Mouse (Mus musculus) brain, embryonic 14.5 days (tissue): ENCODE results near the gene Cebpzos.

Experiments
- CTCF ChIP-seq: fragments of 200-500 bp; IDR thresholded peaks from 2 replicates; pipeline ENCODE4 v1.5.1; 2012; ENCODE audit warnings: inconsistent platforms, mild to moderate bottlenecking, moderate library complexity, borderline replicate concordance; ENCODE audit not compliant: insufficient read depth, insufficient read length; ENCODE audit errors: extremely low read depth
- POLR2A ChIP-seq: fragments of 200-500 bp; IDR thresholded peaks from 2 replicates; pipeline ENCODE4 v1.6.1; 2012; ENCODE audit warnings: mild to moderate bottlenecking, inconsistent platforms, borderline replicate concordance; ENCODE audit not compliant: poor library complexity, insufficient read depth, insufficient read length, severe bottlenecking; ENCODE audit errors: extremely low read depth

DNA sequence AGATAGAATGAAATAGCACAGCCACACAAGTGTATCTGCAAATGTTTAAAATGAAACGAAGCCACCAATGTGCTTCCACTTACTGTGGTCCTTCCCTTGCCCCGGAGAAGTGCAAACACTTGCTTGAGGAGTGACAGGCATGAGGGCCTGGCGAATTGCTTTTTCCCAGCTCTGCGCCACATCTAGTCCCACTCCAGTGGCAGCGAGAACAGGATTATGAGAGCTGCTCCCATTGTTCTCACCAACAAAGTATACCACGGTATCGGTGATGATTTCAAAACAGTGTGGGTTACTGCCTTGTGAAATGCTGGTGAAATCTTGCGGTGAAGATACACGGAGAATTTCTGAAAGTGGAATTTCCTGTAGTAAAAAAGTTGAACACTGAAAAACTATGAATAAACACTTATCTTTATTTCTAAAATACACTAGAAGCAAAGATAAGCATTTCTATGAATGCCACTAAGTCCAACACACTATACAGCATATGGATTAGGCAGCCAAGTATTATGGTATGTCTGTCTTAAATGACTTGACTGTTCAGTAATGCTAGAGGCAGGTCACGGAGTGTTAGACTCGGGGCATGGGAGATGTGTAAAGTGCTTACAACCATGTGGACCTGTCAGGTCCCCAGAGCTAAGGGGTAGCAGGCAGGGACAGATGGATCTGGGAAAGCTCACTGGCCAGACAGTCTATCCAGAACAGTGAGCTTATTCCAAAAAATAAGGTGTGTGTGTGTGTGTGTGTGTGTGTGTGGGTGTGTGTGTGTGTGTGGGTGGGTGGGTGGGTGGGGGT is 50.0 kb downstream of the Cebpzos start:
- TF ChIP-seq CTCF (no peak), POLR2A (no peak)
